In genomic region chr9:86720794-86721193, GRCm38 (mm10) we compare ENCODE assay signal across 25 mouse cellular contexts. TPM values are rescaled to one million over a fixed set of nuclear protein-coding genes. Genes with fewer than 3 reads are reported as not detected.
A peak's percentile ranks its signal among the peaks of the same experiment; 100 is the strongest.
DNase-seq lines count a peak whose midpoint lies in the region; ATAC-seq and TF ChIP-seq lines count a peak whose summit lies in the region.
"Had no signal": no experiment of that assay in that cellular context is flagged by ENCODE, and none has a peak within 500 bp of the region (broad histone marks: within the 10 kb centered on the region; RNA-seq: fewer than 3 reads in every experiment).

No protein-coding gene starts in this region.

- H3K36me3 ChIP-seq in stomach, postnatal 0 days (ENCODE audit: control insufficient read depth, insufficient read depth, low read length), result no peaks in the 10 kb centered on the region
- H3K36me3 ChIP-seq: hindbrain, embryonic 13.5 days; intestine, embryonic 15.5 days had no signal

- no peaks in the 10 kb centered on the region for H3K9me3 ChIP-seq in stomach, postnatal 0 days (ENCODE audit: control insufficient read depth, low read length)
- H3K9me3 ChIP-seq: hindbrain, embryonic 13.5 days; intestine, embryonic 15.5 days had no signal

- H3K27me3 ChIP-seq in stomach, postnatal 0 days (ENCODE audit: control insufficient read depth, insufficient read depth, low read length), result no peaks in the 10 kb centered on the region
- H3K27me3 ChIP-seq: hindbrain, embryonic 13.5 days; intestine, embryonic 15.5 days; Patski had no signal

- 68% methylated on average over 2 of the region's 2 CpGs for WGBS in stomach, postnatal 0 days

- no peak overlapping the region for H3K9ac ChIP-seq in stomach, postnatal 0 days (ENCODE audit: low read length)
- H3K9ac ChIP-seq: forebrain, postnatal 0 days; hindbrain, embryonic 13.5 days; intestine, embryonic 15.5 days had no signal

- H3K4me3 ChIP-seq in stomach, postnatal 0 days (ENCODE audit: low read depth, low read length), result no peak overlapping the region
- H3K4me3 ChIP-seq: gastrocnemius, adult 2 months; heart, adult 2 months; hindbrain, embryonic 13.5 days; intestine, embryonic 15.5 days had no signal

- no peak for TF ChIP-seq EP300 in stomach, postnatal 0 days (optimal IDR thresholded peaks at IDR 0.05)

- no peaks in the 10 kb centered on the region for H3K4me1 ChIP-seq in stomach, postnatal 0 days (replicated peaks; ENCODE audit: control insufficient read depth, insufficient read depth)
- H3K4me1 ChIP-seq: intestine, embryonic 15.5 days had no signal

- TF ChIP-seq CTCF in stomach, postnatal 0 days (IDR thresholded peaks at IDR 0.05; ENCODE audit: low read depth), result no peak

- peak; percentile 88 for ATAC-seq in stomach, postnatal 0 days (ENCODE audit: low FRiP score, low TSS enrichment)
- ATAC-seq: activated CD4-positive, CD25-positive, alpha-beta regulatory T cell, adult 4 months; forebrain, embryonic 14.5 days; forebrain, postnatal 0 days; hindbrain, embryonic 16.5 days; Patski had no signal

- DNase-seq in 3134 (ENCODE audit: extremely low read depth, insufficient read length, low spot score), result peak; percentile 36
- peak; percentile 21 for DNase-seq in 3T3-L1 (ENCODE audit: low read depth, low spot score)
- DNase-seq in NIH3T3 (ENCODE audit: low read depth), result peak; percentile 9
- no peak for DNase-seq in stomach, postnatal 0 days (ENCODE audit: low spot score)
- DNase-seq in lung, postnatal 4 days, result no peak
- no peak for DNase-seq in gastrocnemius, postnatal 14 days
- DNase-seq: adrenal gland, postnatal 10 days; adrenal gland, postnatal 36 days; B cell, adult 2 months; cerebellum, adult 18-20 months; cerebellum, adult 9-10 months; cerebellum, postnatal 14 days; forebrain, postnatal 0 days; gastrocnemius, adult 2 months; gastrocnemius, postnatal 25 days; heart, adult 2 months; kidney, adult 18-20 months had no signal

- H3K4me2 ChIP-seq in stomach, postnatal 0 days (replicated peaks; ENCODE audit: low read depth), result no peak overlapping the region
- H3K4me2 ChIP-seq: heart, embryonic 11.5 days; hindbrain, embryonic 13.5 days; intestine, embryonic 15.5 days had no signal

- intact Hi-C loops in gastrocnemius, postnatal 14 days (cut with DNase I; ENCODE audit: low total_unique reads), result no loop called here

- H3K27ac ChIP-seq in stomach, postnatal 0 days (replicated peaks), result no peak overlapping the region
- H3K27ac ChIP-seq: gastrocnemius, adult 2 months; heart, adult 2 months; hindbrain, embryonic 13.5 days; intestine, embryonic 15.5 days had no signal

RNA-seq across cellular contexts. Expression of gene Prss35, which starts 22.7 kb away (rescaled TPM):
- polyA plus RNA-seq in stomach, postnatal 0 days (2015; fragmentation: Nextera tagmentation; extraction: Ambion mirVana), result 3.9 and 4.6 TPM in 2 replicates
- total RNA-seq in gastrocnemius, postnatal 14 days (2021), result 1 to 10 TPM; 1.1 to 2.7 TPM
- total RNA-seq: hematopoietic stem cell, adult 5-6 weeks had no signal
- polyA plus RNA-seq: activated CD4-positive, CD25-positive, alpha-beta regulatory T cell, adult 4 months had no signal

RNA-seq across cellular contexts. Expression of gene Me1, which starts 25.0 kb away (rescaled TPM):
- polyA plus RNA-seq in stomach, postnatal 0 days (2015; fragmentation: Nextera tagmentation; extraction: Ambion mirVana), result 171 and 189 TPM in 2 replicates
- total RNA-seq in gastrocnemius, postnatal 14 days (2021), result 10 to 100 TPM; 44.0 to 53.4 TPM
- polyA plus RNA-seq: activated CD4-positive, CD25-positive, alpha-beta regulatory T cell, adult 4 months had no signal

Comparison
In these comparisons a context has a peak if more than half of its experiments do, and no peak if none do; other contexts are left out.
1. DNase-seq: peak in 3134 (single experiment), 3T3-L1 (single experiment) and NIH3T3 (single experiment); none in stomach, postnatal 0 days (single experiment), lung, postnatal 4 days (0 of 2) and gastrocnemius, postnatal 14 days (single experiment).